Mouse (Mus musculus) bone marrow, adult 2 months (tissue): ENCODE measurements around the gene Rxfp3. TPM values are rescaled to one million over a fixed set of nuclear protein-coding genes. Genes with fewer than 3 reads are reported as not detected.

Source experiments
- H3K27ac ChIP-seq: fragments of 200-500 bp; 2 replicates; pipeline ENCODE4 v1.5.1; 2012; ENCODE audit warnings: low read depth, mild to moderate bottlenecking, control low read depth, inconsistent platforms, low read length; ENCODE audit not compliant: control insufficient read depth, poor library complexity, insufficient read depth
- H3K4me1 ChIP-seq: fragments of 200-500 bp; 2 replicates; pipeline ENCODE4 v1.6.1; 2011; ENCODE audit warnings: low read length; ENCODE audit not compliant: control insufficient read depth, insufficient read depth
- H3K4me3 ChIP-seq: fragments of 200-500 bp; replicated peaks from 2 replicates; pipeline ENCODE3; 2011; ENCODE audit warnings: mild to moderate bottlenecking, low read depth, low read length, control low read depth; ENCODE audit not compliant: control insufficient read depth
- CTCF ChIP-seq: fragments of 200-500 bp; IDR thresholded peaks from 2 replicates; pipeline ENCODE4 v1.5.1; 2011; ENCODE audit warnings: low read length, control low read depth; ENCODE audit not compliant: control insufficient read depth, insufficient read depth
- POLR2A ChIP-seq: fragments of 200-500 bp; IDR thresholded peaks from 2 replicates; pipeline ENCODE4 v1.6.1; 2011; ENCODE audit warnings: low read depth, mild to moderate bottlenecking, control low read depth, low read length, borderline replicate concordance; ENCODE audit not compliant: control insufficient read depth
- WGBS: fragments of 180-500 bp; shearing (Covaris S2); methylation state at CpG from one replicate; pipeline ENCODE4 v1.1.7; 2018; 5-methylcytosine and 5-hydroxymethylcytosine counted together
- polyA plus RNA-seq: library from polyadenylated mRNA; stranded (reverse); fragments of >200 nt; gene quantifications from 2 replicates; pipeline ENCODE4 v1.2.4, GENCODE M21; 2011; ENCODE audit warnings: low replicate concordance; ENCODE audit not compliant: missing spikeins, insufficient read depth, insufficient read length

Rxfp3 gene
- polyA plus RNA-seq, 1 experiment: not detected

DNA sequence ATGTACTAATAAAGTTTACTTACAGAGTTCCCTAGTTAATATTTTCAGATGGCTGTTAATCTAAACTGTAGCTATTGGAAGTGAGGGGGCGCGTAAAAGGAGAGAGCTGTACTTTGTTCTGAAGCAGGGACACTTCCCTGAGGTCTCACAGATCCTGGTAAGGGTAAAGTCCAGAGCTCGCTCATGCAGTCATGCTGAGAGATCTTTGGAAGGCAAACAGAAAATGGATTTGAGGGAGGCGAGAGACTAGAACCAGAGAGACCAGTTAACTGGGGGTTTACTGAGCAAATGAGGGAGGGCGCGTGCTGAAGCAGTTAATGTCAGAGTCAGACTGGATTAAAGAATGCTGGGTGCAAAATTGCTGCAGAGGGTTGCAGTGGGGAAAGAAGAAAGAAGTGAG lies 52.0 kb downstream of the Rxfp3 start:
- Histone ChIP-seq H3K4me1 (no peaks in the 10 kb centered on the region), H3K27ac (no peak overlapping the region), H3K4me3 (no peak overlapping the region)
- 87% methylated on average over 6 of the region's 6 CpGs for WGBS
- TF ChIP-seq POLR2A: no peak
- no peak for TF ChIP-seq CTCF

Other genes starting within 250 kb of the Rxfp3 start
- gene C1qtnf3, start 85.7 kb downstream of the Rxfp3 start, polyA plus RNA-seq: 0.65 TPM in 1 of 2 replicates, not detected in the other
- gene Amacr, start 56.2 kb downstream of the Rxfp3 start, polyA plus RNA-seq: 0.88 and 2.1 TPM in 2 replicates
- gene Slc45a2, start 37.3 kb downstream of the Rxfp3 start, polyA plus RNA-seq: not detected in 2 replicates
- gene Adamts12, start 26.8 kb upstream of the Rxfp3 start, polyA plus RNA-seq: 0.36 TPM in 1 of 2 replicates, not detected in the other